Mouse (Mus musculus) stomach, adult 2 months (tissue): ENCODE measurements around the gene Neurog2. TPM values are rescaled to one million over a fixed set of nuclear protein-coding genes. Genes with fewer than 3 reads are reported as not detected.

Experiments
- polyA plus RNA-seq: library from polyadenylated mRNA; depleted of rRNA; stranded (reverse); fragments of >200 nt; gene quantifications from 2 replicates; pipeline ENCODE4 v1.2.3, GENCODE M21; 2012; rRNA removed

Gene Neurog2
- not detected in 2 replicates for polyA plus RNA-seq

GRCm38 (mm10) chr3:127633080-127634032 lies at the start of gene Neurog2:
Gene Neurog2 (plus strand): TSS chr3:127633135.

Other genes starting within 250 kb of the Neurog2 start
- 1.2 and 1.3 TPM in 2 replicates for gene Ank2, start 133.8 kb upstream of the Neurog2 start, polyA plus RNA-seq
- gene Larp7, start 79.8 kb upstream of the Neurog2 start, polyA plus RNA-seq: 0.05 and 0.06 TPM in 2 replicates
- gene Zgrf1, start 79.6 kb upstream of the Neurog2 start, polyA plus RNA-seq: 0.03 and 0.05 TPM in 2 replicates
- gene Alpk1, start 147.4 kb downstream of the Neurog2 start, polyA plus RNA-seq: 0.30 and 0.55 TPM in 2 replicates
- gene Tifa, start 156.7 kb downstream of the Neurog2 start, polyA plus RNA-seq: 4.6 and 5.4 TPM in 2 replicates
- 9.7 and 16.2 TPM in 2 replicates for gene Ap1ar, start 204.4 kb downstream of the Neurog2 start, polyA plus RNA-seq